In genomic region chr5:114137481-114138276, GRCm38 (mm10) we compare ENCODE assay signal across 14 mouse cellular contexts. TPM values are rescaled to one million over a fixed set of nuclear protein-coding genes. Genes with fewer than 3 reads are reported as not detected.
DNase-seq lines count a peak whose midpoint lies in the region; ATAC-seq lines count a peak whose summit lies in the region.
"Had no signal": no experiment of that assay in that cellular context is flagged by ENCODE, and none has a peak within 500 bp of the region (broad histone marks: within the 10 kb centered on the region; RNA-seq: fewer than 3 reads in every experiment).

No protein-coding gene starts in this region.

- no peaks in the 10 kb centered on the region for H3K27me3 ChIP-seq in heart, embryonic 11.5 days (ENCODE audit: control insufficient read depth, insufficient read depth, low read length)
- H3K27me3 ChIP-seq in heart, embryonic 10.5 days (ENCODE audit: insufficient read depth, poor library complexity, severe bottlenecking) = no peaks in the 10 kb centered on the region
- H3K27me3 ChIP-seq in lung, embryonic 16.5 days (ENCODE audit: control insufficient read depth, insufficient read depth, low read depth, low read length) = no peaks in the 10 kb centered on the region
- no peaks in the 10 kb centered on the region for H3K27me3 ChIP-seq in intestine, embryonic 15.5 days (replicated peaks)
- H3K27me3 ChIP-seq in stomach, embryonic 15.5 days (replicated peaks) = no peaks in the 10 kb centered on the region

- H3K36me3 ChIP-seq in heart, embryonic 11.5 days (ENCODE audit: control insufficient read depth, insufficient read depth, low read length) = peaks cover 9% of the 10 kb centered on the region
- peaks cover 58% of the 10 kb centered on the region for H3K36me3 ChIP-seq in heart, embryonic 10.5 days
- H3K36me3 ChIP-seq in lung, embryonic 16.5 days (ENCODE audit: control insufficient read depth, insufficient read depth, low read length) = 0 out of 2 replicates have a peak, but pooled peaks cover 2% of the 10 kb centered on the region
- H3K36me3 ChIP-seq in intestine, embryonic 15.5 days = peaks cover 8% of the 10 kb centered on the region; the same call in 1 of the 2 replicates
- H3K36me3 ChIP-seq in stomach, embryonic 15.5 days = no peaks in the 10 kb centered on the region; the same call in 1 of the 2 replicates

- no peaks in the 10 kb centered on the region for H3K9me3 ChIP-seq in heart, embryonic 11.5 days (replicated peaks; ENCODE audit: control insufficient read depth, low read length)
- H3K9me3 ChIP-seq in heart, embryonic 10.5 days = no peaks in the 10 kb centered on the region
- H3K9me3 ChIP-seq in lung, embryonic 16.5 days (ENCODE audit: control insufficient read depth, low read length) = no peaks in the 10 kb centered on the region
- H3K9me3 ChIP-seq in intestine, embryonic 15.5 days = no peaks in the 10 kb centered on the region
- H3K9me3 ChIP-seq in stomach, embryonic 15.5 days = no peaks in the 10 kb centered on the region
- H3K9me3 ChIP-seq: liver, embryonic 12.5 days had no signal

- H3K9ac ChIP-seq in heart, embryonic 11.5 days (ENCODE audit: low read depth, low read length) = no peak overlapping the region
- H3K9ac ChIP-seq in lung, embryonic 16.5 days (ENCODE audit: low read length) = peak overlapping the region; percentile 15; the same call in 1 of the 2 replicates
- H3K9ac ChIP-seq in intestine, embryonic 15.5 days = no peak overlapping the region
- H3K9ac ChIP-seq in stomach, embryonic 15.5 days = no peak overlapping the region
- H3K9ac ChIP-seq: liver, embryonic 12.5 days had no signal

- peaks cover 38% of the 10 kb centered on the region for H3K4me1 ChIP-seq in heart, embryonic 11.5 days (ENCODE audit: control insufficient read depth, insufficient read depth, low read length)
- H3K4me1 ChIP-seq in heart, embryonic 10.5 days = peaks cover 46% of the 10 kb centered on the region
- H3K4me1 ChIP-seq in lung, embryonic 16.5 days (replicated peaks; ENCODE audit: control insufficient read depth, insufficient read depth, low read length) = peaks cover 29% of the 10 kb centered on the region
- peaks cover 38% of the 10 kb centered on the region for H3K4me1 ChIP-seq in intestine, embryonic 15.5 days (replicated peaks)
- peaks cover 32% of the 10 kb centered on the region for H3K4me1 ChIP-seq in stomach, embryonic 15.5 days

- 81% methylated on average over 15 of the region's 15 CpGs for WGBS in heart, embryonic 11.5 days (ENCODE audit: insufficient replicate concordance)
- WGBS in heart, embryonic 10.5 days = 85% methylated on average over 15 of the region's 15 CpGs
- 67% methylated on average over 15 of the region's 15 CpGs for WGBS in lung, embryonic 16.5 days
- WGBS in intestine, embryonic 15.5 days = 78% methylated on average over 15 of the region's 15 CpGs
- 74% methylated on average over 15 of the region's 15 CpGs for WGBS in stomach, embryonic 15.5 days

- no peak overlapping the region for H3K4me2 ChIP-seq in heart, embryonic 11.5 days
- H3K4me2 ChIP-seq in lung, embryonic 16.5 days (ENCODE audit: low read depth, low read length) = no peak overlapping the region
- H3K4me2 ChIP-seq in intestine, embryonic 15.5 days (replicated peaks) = 0 out of 2 replicates have a peak overlapping the region, but pooled peaks have one; percentile 11
- no peak overlapping the region for H3K4me2 ChIP-seq in stomach, embryonic 15.5 days
- H3K4me2 ChIP-seq: liver, embryonic 12.5 days had no signal

- no peak for DNase-seq in heart, embryonic 10.5 days (ENCODE audit: low spot score)
- DNase-seq in lung, postnatal 10 days = no peak
- DNase-seq in gastrocnemius, adult 8-10 months (ENCODE audit: low spot score in 2 of 2) = no peak
- DNase-seq: adrenal gland, adult 2 months; cerebellum, adult 18-20 months; right cerebral cortex, postnatal 14 days had no signal

- H3K27ac ChIP-seq in heart, embryonic 11.5 days (ENCODE audit: low read depth, low read length) = 0 out of 2 replicates have a peak overlapping the region, but pooled peaks have one; percentile 74
- H3K27ac ChIP-seq in heart, embryonic 10.5 days = no peak overlapping the region
- H3K27ac ChIP-seq in lung, embryonic 16.5 days (ENCODE audit: low read length) = peak overlapping the region; percentile 83
- H3K27ac ChIP-seq in intestine, embryonic 15.5 days = 0 out of 2 replicates have a peak overlapping the region, but pooled peaks have one; percentile 32
- H3K27ac ChIP-seq in stomach, embryonic 15.5 days = peak overlapping the region; percentile 65; the same call in 1 of the 2 replicates
- H3K27ac ChIP-seq: liver, embryonic 12.5 days had no signal

- no peak overlapping the region for H3K4me3 ChIP-seq in heart, embryonic 11.5 days (ENCODE audit: low read depth, low read length)
- no peak overlapping the region for H3K4me3 ChIP-seq in heart, embryonic 10.5 days
- no peak overlapping the region for H3K4me3 ChIP-seq in lung, embryonic 16.5 days (ENCODE audit: low read length)
- H3K4me3 ChIP-seq in intestine, embryonic 15.5 days (replicated peaks) = no peak overlapping the region
- H3K4me3 ChIP-seq in stomach, embryonic 15.5 days (replicated peaks) = no peak overlapping the region
- H3K4me3 ChIP-seq: liver, embryonic 12.5 days had no signal

- no peak for ATAC-seq in heart, embryonic 11.5 days (replicated peaks; ENCODE audit: insufficient number of reproducible peaks, low FRiP score, low TSS enrichment)
- ATAC-seq in lung, embryonic 16.5 days (ENCODE audit: low read depth) = no peak; the same call in 1 of the 2 replicates
- peak; percentile 14 for ATAC-seq in intestine, embryonic 15.5 days
- ATAC-seq in stomach, embryonic 15.5 days (ENCODE audit: insufficient read depth, low FRiP score, low read depth) = no peak
- ATAC-seq in inflammation-experienced regulatory T-cells, adult 6 months = no peak
- ATAC-seq: liver, embryonic 12.5 days had no signal

RNA-seq across cellular contexts. Expression of gene Ung, which starts 7.5 kb away (rescaled TPM):
- polyA plus RNA-seq in heart, embryonic 11.5 days (2014; fragmentation: Nextera tagmentation; extraction: Ambion mirVana) = 26.3 and 37.0 TPM in 2 replicates
- 68.1 and 70.9 TPM in 2 replicates for polyA plus RNA-seq in heart, embryonic 10.5 days (2016; fragmentation: Nextera tagmentation; extraction: Ambion mirVana)
- 33.8 and 38.6 TPM in 2 replicates for polyA plus RNA-seq in lung, embryonic 16.5 days (2015; fragmentation: Nextera tagmentation; extraction: Ambion mirVana)
- 45.0 and 45.1 TPM in 2 replicates for polyA plus RNA-seq in intestine, embryonic 15.5 days (2015; fragmentation: Nextera tagmentation; extraction: Ambion mirVana)
- 42.9 and 46.7 TPM in 2 replicates for polyA plus RNA-seq in stomach, embryonic 15.5 days (2015; fragmentation: Nextera tagmentation; extraction: Ambion mirVana)
- polyA plus RNA-seq in inflammation-experienced regulatory T-cells, adult 6 months (2017; shearing (Covaris generic)) = 1 to 10 TPM; 7.8 to 9.1 (median 8.5) TPM
- total RNA-seq in gastrocnemius, adult 8-10 months (2022) = 10 to 100 TPM in 2 of 4 experiments, 1 to 10 TPM in 2; 6.8 to 11.5 (median 10.0) TPM

RNA-seq across cellular contexts. Expression of gene Acacb, which starts 8.7 kb away (rescaled TPM):
- polyA plus RNA-seq in heart, embryonic 11.5 days (2014; fragmentation: Nextera tagmentation; extraction: Ambion mirVana) = 7.6 and 8.0 TPM in 2 replicates
- 5.8 and 11.7 TPM in 2 replicates for polyA plus RNA-seq in heart, embryonic 10.5 days (2016; fragmentation: Nextera tagmentation; extraction: Ambion mirVana)
- 2.0 and 2.3 TPM in 2 replicates for polyA plus RNA-seq in lung, embryonic 16.5 days (2015; fragmentation: Nextera tagmentation; extraction: Ambion mirVana)
- polyA plus RNA-seq in intestine, embryonic 15.5 days (2015; fragmentation: Nextera tagmentation; extraction: Ambion mirVana) = 1.4 and 1.7 TPM in 2 replicates
- 2.1 and 2.2 TPM in 2 replicates for polyA plus RNA-seq in stomach, embryonic 15.5 days (2015; fragmentation: Nextera tagmentation; extraction: Ambion mirVana)
- polyA plus RNA-seq in inflammation-experienced regulatory T-cells, adult 6 months (2017; shearing (Covaris generic)) = 1 to 10 TPM; 1.3 to 4.5 (median 1.7) TPM
- 100 to 1,000 TPM; 163 to 191 (median 187) TPM for total RNA-seq in gastrocnemius, adult 8-10 months (2022)

RNA-seq across cellular contexts. Expression of gene Alkbh2, which starts 9.7 kb away (rescaled TPM):
- 8.7 and 12.8 TPM in 2 replicates for polyA plus RNA-seq in heart, embryonic 11.5 days (2014; fragmentation: Nextera tagmentation; extraction: Ambion mirVana)
- 13.0 and 13.2 TPM in 2 replicates for polyA plus RNA-seq in heart, embryonic 10.5 days (2016; fragmentation: Nextera tagmentation; extraction: Ambion mirVana)
- 6.3 and 8.0 TPM in 2 replicates for polyA plus RNA-seq in lung, embryonic 16.5 days (2015; fragmentation: Nextera tagmentation; extraction: Ambion mirVana)
- 11.6 and 12.0 TPM in 2 replicates for polyA plus RNA-seq in intestine, embryonic 15.5 days (2015; fragmentation: Nextera tagmentation; extraction: Ambion mirVana)
- 9.3 and 13.3 TPM in 2 replicates for polyA plus RNA-seq in stomach, embryonic 15.5 days (2015; fragmentation: Nextera tagmentation; extraction: Ambion mirVana)
- 1 to 10 TPM; 4.3 to 8.4 (median 5.4) TPM for polyA plus RNA-seq in inflammation-experienced regulatory T-cells, adult 6 months (2017; shearing (Covaris generic))
- 1 to 10 TPM in 1 of 4 experiments, under 1 TPM in 2, not detected in 1; 0.67 to 1.2 (median 0.94) TPM for total RNA-seq in gastrocnemius, adult 8-10 months (2022)

RNA-seq across cellular contexts. Expression of gene Svop, which starts 46.3 kb away (rescaled TPM):
- polyA plus RNA-seq in heart, embryonic 11.5 days (2014; fragmentation: Nextera tagmentation; extraction: Ambion mirVana) = 0.24 TPM in 1 of 2 replicates, not detected in the other
- polyA plus RNA-seq in heart, embryonic 10.5 days (2016; fragmentation: Nextera tagmentation; extraction: Ambion mirVana) = 0.23 and 0.46 TPM in 2 replicates
- polyA plus RNA-seq in lung, embryonic 16.5 days (2015; fragmentation: Nextera tagmentation; extraction: Ambion mirVana) = 0.30 and 0.41 TPM in 2 replicates
- 2.1 and 2.5 TPM in 2 replicates for polyA plus RNA-seq in intestine, embryonic 15.5 days (2015; fragmentation: Nextera tagmentation; extraction: Ambion mirVana)
- polyA plus RNA-seq in stomach, embryonic 15.5 days (2015; fragmentation: Nextera tagmentation; extraction: Ambion mirVana) = 1.9 and 2.6 TPM in 2 replicates
- polyA plus RNA-seq in inflammation-experienced regulatory T-cells, adult 6 months (2017; shearing (Covaris generic)) = not detected
- not detected for total RNA-seq in gastrocnemius, adult 8-10 months (2022)
- total RNA-seq: gastrocnemius, adult 18-20 months; monocyte, adult 5-6 weeks had no signal
- polyA plus RNA-seq: liver, embryonic 12.5 days had no signal
